Comparison of ENCODE assay signal across 16 mouse cellular contexts in genomic region chr9:35339492-35340262, GRCm38 (mm10).
DNase-seq lines count a peak whose midpoint lies in the region; ATAC-seq and TF ChIP-seq lines count a peak whose summit lies in the region.
"Had no signal": no experiment of that assay in that cellular context is flagged by ENCODE, and none has a peak within 500 bp of the region (broad histone marks: within the 10 kb centered on the region; RNA-seq: fewer than 3 reads in every experiment).

No protein-coding gene starts in this region.

- no peaks in the 10 kb centered on the region for H3K27me3 ChIP-seq in heart, embryonic 12.5 days (replicated peaks)
- peaks cover 7% of the 10 kb centered on the region; the same call in 1 of the 2 replicates for H3K27me3 ChIP-seq in lung, embryonic 15.5 days
- H3K27me3 ChIP-seq in embryonic facial prominence, embryonic 12.5 days: no peaks in the 10 kb centered on the region
- no peaks in the 10 kb centered on the region for H3K27me3 ChIP-seq in limb, embryonic 14.5 days (ENCODE audit: control insufficient read depth, insufficient read depth, low read length)

- no peak overlapping the region for H3K27ac ChIP-seq in heart, embryonic 12.5 days (ENCODE audit: poor library complexity, severe bottlenecking)
- peak overlapping the region; percentile 41; the same call in 1 of the 2 replicates for H3K27ac ChIP-seq in lung, embryonic 15.5 days
- peak overlapping the region; percentile 52 for H3K27ac ChIP-seq in embryonic facial prominence, embryonic 12.5 days
- H3K27ac ChIP-seq in limb, embryonic 14.5 days (replicated peaks; ENCODE audit: low read depth, low read length): peak overlapping the region; percentile 89
- H3K27ac ChIP-seq: hindbrain, postnatal 0 days had no signal

- no peak for TF ChIP-seq POLR2A in limb, embryonic 14.5 days (IDR thresholded peaks at IDR 0.05; ENCODE audit: borderline replicate concordance, extremely low read depth, insufficient read depth, insufficient read length)

- DNase-seq in heart, adult 11 months: peak; percentile 89
- DNase-seq in lung, postnatal 25 days (ENCODE audit: low spot score): no peak
- peak; percentile 86 for DNase-seq in limb, embryonic 14.5 days (ENCODE audit: low spot score)
- DNase-seq in kidney, postnatal 36 days: no peak
- DNase-seq in embryo, embryonic 10 days (ENCODE audit: low spot score): no peak
- DNase-seq: cerebellum, adult 8-10 months; kidney, postnatal 25 days; layer of hippocampus, postnatal 36 days; right cerebral cortex, postnatal 25 days; thymus, postnatal 4 days had no signal

- peaks cover 86% of the 10 kb centered on the region for H3K4me1 ChIP-seq in heart, embryonic 12.5 days (replicated peaks)
- peaks cover 83% of the 10 kb centered on the region for H3K4me1 ChIP-seq in lung, embryonic 15.5 days
- peaks cover 76% of the 10 kb centered on the region for H3K4me1 ChIP-seq in embryonic facial prominence, embryonic 12.5 days
- H3K4me1 ChIP-seq in limb, embryonic 14.5 days (ENCODE audit: control insufficient read depth, insufficient read depth, low read length): peaks cover 85% of the 10 kb centered on the region

- H3K36me3 ChIP-seq in heart, embryonic 12.5 days: no peaks in the 10 kb centered on the region
- H3K36me3 ChIP-seq in lung, embryonic 15.5 days: no peaks in the 10 kb centered on the region
- H3K36me3 ChIP-seq in embryonic facial prominence, embryonic 12.5 days: no peaks in the 10 kb centered on the region
- no peaks in the 10 kb centered on the region for H3K36me3 ChIP-seq in limb, embryonic 14.5 days (ENCODE audit: control insufficient read depth, insufficient read depth, low read length)

- ATAC-seq in heart, embryonic 12.5 days (ENCODE audit: insufficient number of reproducible peaks, low FRiP score): no peak
- no peak for ATAC-seq in lung, embryonic 15.5 days (ENCODE audit: borderline replicate concordance, extremely low read depth, low FRiP score, low TSS enrichment)
- no peak for ATAC-seq in embryonic facial prominence, embryonic 12.5 days (ENCODE audit: insufficient number of reproducible peaks, insufficient read depth, low FRiP score, low TSS enrichment)
- peak; percentile 53 for ATAC-seq in limb, embryonic 14.5 days (ENCODE audit: low FRiP score, low read depth)
- ATAC-seq: forebrain, embryonic 14.5 days; hindbrain, postnatal 0 days had no signal

- 62% methylated on average over 10 of the region's 10 CpGs for WGBS in heart, embryonic 12.5 days
- 60% methylated on average over 10 of the region's 10 CpGs for WGBS in lung, embryonic 15.5 days
- 62% methylated on average over 10 of the region's 10 CpGs for WGBS in embryonic facial prominence, embryonic 12.5 days
- 20% methylated on average over 10 of the region's 10 CpGs for whole genome bisulfite sequencing in limb, embryonic 14.5 days

- H3K9ac ChIP-seq in heart, embryonic 12.5 days: no peak overlapping the region
- H3K9ac ChIP-seq in lung, embryonic 15.5 days: no peak overlapping the region
- H3K9ac ChIP-seq in embryonic facial prominence, embryonic 12.5 days: no peak overlapping the region
- H3K9ac ChIP-seq in limb, embryonic 14.5 days (ENCODE audit: low read depth, low read length, severe bottlenecking): no peak overlapping the region

- H3K4me2 ChIP-seq in heart, embryonic 12.5 days: no peak overlapping the region
- H3K4me2 ChIP-seq in lung, embryonic 15.5 days: no peak overlapping the region
- no peak overlapping the region for H3K4me2 ChIP-seq in embryonic facial prominence, embryonic 12.5 days (replicated peaks)
- peak overlapping the region; percentile 27; the same call in 1 of the 2 replicates for H3K4me2 ChIP-seq in limb, embryonic 14.5 days (replicated peaks; ENCODE audit: low read depth, low read length, severe bottlenecking)
- H3K4me2 ChIP-seq: liver, embryonic 11.5 days had no signal

- H3K4me3 ChIP-seq in heart, embryonic 12.5 days: no peak overlapping the region
- no peak overlapping the region for H3K4me3 ChIP-seq in lung, embryonic 15.5 days
- H3K4me3 ChIP-seq in embryonic facial prominence, embryonic 12.5 days: no peak overlapping the region
- H3K4me3 ChIP-seq in limb, embryonic 14.5 days (replicated peaks; ENCODE audit: low read length): no peak overlapping the region

- H3K9me3 ChIP-seq in heart, embryonic 12.5 days (replicated peaks): no peaks in the 10 kb centered on the region
- no peaks in the 10 kb centered on the region for H3K9me3 ChIP-seq in lung, embryonic 15.5 days
- no peaks in the 10 kb centered on the region for H3K9me3 ChIP-seq in embryonic facial prominence, embryonic 12.5 days
- H3K9me3 ChIP-seq in limb, embryonic 14.5 days (ENCODE audit: control insufficient read depth, low read length): no peaks in the 10 kb centered on the region

Comparison
In these comparisons a context has a peak if more than half of its experiments do, and no peak if none do; other contexts are left out.
1. DNase-seq: peak in heart, adult 11 months (single experiment) and limb, embryonic 14.5 days (single experiment); none in lung, postnatal 25 days (single experiment), kidney, postnatal 36 days (0 of 2) and embryo, embryonic 10 days (single experiment).